Mouse (Mus musculus): ENCODE measurements at regions not wholly inside any gene's neighbourhood (a gene's known extent, or its start where the extent isn't known, plus 50 kb on each side); places are given as distances from the start of the nearest gene placed in this dataset.
A peak's percentile ranks its signal among the peaks of the same experiment; 100 is the strongest.

DNA sequence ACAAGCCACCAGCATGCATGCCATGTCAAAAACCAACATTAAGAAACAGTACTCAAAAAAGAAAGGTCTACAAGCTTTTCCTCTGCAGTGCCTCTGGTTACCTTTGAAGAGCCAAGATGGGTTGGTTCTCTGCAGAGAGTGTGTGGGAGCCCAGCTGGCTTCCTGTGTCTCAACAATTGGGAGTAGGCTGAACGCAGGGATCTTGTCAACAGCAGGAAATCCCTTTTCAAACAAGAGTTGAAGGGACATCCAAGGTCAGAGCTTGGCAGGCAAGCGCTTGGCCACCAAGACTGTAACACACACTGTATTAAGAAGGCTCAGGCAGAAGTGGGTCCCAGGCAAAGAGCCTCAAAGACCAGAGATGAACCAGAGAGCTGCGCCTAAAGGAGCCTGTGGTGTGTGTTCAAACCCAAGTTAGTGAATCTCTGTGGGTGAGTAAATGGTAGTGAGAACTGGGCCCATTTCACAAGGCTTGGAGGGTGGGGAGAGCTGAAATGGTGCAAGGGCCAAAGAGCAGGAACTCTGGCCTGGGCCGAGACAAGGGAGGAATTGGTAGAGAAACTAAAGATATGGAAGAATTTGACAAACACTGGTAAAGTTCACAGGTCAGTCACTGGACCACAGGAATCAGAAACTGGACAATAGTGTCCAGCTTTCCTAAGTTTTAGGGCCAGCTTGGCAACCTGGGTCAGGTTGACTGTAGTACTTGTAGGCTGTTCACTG is 357.0 kb downstream of the Gm49356 start:
- H3K27me3 ChIP-seq (ENCODE audit: control insufficient read depth, insufficient read depth, low read depth, low read length) = no peaks in the 10 kb centered on the region
- H3K36me3 ChIP-seq (ENCODE audit: control insufficient read depth, insufficient read depth, low read length) = no peaks in the 10 kb centered on the region
- peak; percentile 82 for ATAC-seq (ENCODE audit: low read depth)
- H3K4me2 ChIP-seq (ENCODE audit: low read depth, low read length) = peak overlapping the region; percentile 28
- H3K9me3 ChIP-seq (ENCODE audit: control insufficient read depth, low read length) = no peaks in the 10 kb centered on the region
- peaks cover 4% of the 10 kb centered on the region for H3K4me1 ChIP-seq (replicated peaks; ENCODE audit: control insufficient read depth, insufficient read depth, low read length)
- H3K27ac ChIP-seq (ENCODE audit: low read length) = peak overlapping the region; percentile 85
- no peak overlapping the region for H3K9ac ChIP-seq (ENCODE audit: low read length)
- H3K4me3 ChIP-seq (ENCODE audit: low read length) = no peak overlapping the region
- WGBS = 37% methylated on average over 4 of the region's 4 CpGs

DNA sequence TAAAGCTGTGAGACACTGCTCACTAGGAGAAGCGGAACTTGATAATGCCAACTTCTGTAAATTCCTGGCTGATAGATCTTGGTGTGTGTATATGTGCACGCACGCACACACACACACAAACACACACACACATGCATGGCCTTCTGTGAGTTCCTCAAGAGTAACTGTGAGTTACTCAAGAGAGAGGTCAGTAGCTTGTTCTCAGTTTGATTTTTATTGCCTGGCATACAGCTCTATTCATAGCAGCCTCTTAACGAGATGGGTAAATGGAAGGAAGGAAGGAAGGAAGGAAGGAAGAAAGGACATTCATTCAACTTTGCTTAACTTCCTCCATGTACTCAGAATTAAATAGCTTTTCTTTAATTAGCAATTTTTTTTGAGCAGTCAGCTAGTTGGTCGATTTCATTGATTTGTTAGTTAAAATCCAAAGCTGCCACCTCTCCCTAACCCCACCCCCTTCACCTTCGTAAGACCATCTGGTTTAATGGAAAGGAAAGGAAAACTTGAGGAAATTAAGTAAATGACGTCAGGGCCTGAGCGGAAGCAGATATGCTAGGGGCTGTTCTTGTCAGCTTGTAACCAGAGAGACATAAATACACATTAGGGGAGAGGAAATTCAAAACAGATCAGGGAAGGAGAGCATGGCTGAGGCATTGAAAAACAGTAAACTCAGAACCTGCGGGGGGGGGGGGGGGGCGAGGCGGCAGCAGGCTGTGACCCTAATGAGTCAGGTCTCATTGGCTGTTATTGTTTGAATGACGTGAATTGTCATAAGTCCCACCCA is 359.6 kb downstream of the Gm49356 start:
- H3K4me2 ChIP-seq (ENCODE audit: low read depth, low read length) = no peak overlapping the region
- ATAC-seq (ENCODE audit: low read depth) = peak; percentile 51
- H3K9ac ChIP-seq (ENCODE audit: low read length) = no peak overlapping the region
- H3K27me3 ChIP-seq (ENCODE audit: control insufficient read depth, insufficient read depth, low read depth, low read length) = no peaks in the 10 kb centered on the region
- H3K27ac ChIP-seq (ENCODE audit: low read length) = peak overlapping the region; percentile 36
- 51% methylated on average over 12 of the region's 12 CpGs for WGBS
- no peaks in the 10 kb centered on the region for H3K36me3 ChIP-seq (ENCODE audit: control insufficient read depth, insufficient read depth, low read length)
- H3K4me3 ChIP-seq (ENCODE audit: low read length) = no peak overlapping the region
- H3K9me3 ChIP-seq (ENCODE audit: control insufficient read depth, low read length) = no peaks in the 10 kb centered on the region
- peaks cover 4% of the 10 kb centered on the region for H3K4me1 ChIP-seq (replicated peaks; ENCODE audit: control insufficient read depth, insufficient read depth, low read length)

DNA sequence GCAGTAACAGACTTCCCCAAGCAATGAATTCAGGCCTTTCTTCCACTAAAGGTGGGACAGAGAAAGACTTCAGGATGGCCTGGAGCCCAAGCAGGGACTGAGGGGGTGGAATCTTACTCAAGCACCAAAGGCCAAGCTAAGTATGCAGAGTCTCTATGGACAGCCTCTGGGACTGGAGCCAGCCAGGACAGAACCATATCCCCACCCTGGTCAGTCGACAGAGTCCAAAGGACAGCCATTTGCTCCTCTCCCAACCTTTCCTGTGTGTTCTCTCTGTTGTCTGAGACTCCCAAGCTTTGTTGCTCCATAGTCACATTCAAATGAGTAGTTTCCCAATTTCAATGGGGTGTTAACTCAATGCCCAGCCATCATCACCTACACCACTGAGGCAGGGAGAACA is 372.3 kb downstream of the Gm49356 start:
- Histone ChIP-seq H3K36me3 (ENCODE audit: control insufficient read depth, insufficient read depth, low read length) (no peaks in the 10 kb centered on the region), H3K4me2 (ENCODE audit: low read depth, low read length) (no peak overlapping the region), H3K9ac (ENCODE audit: low read length) (no peak overlapping the region), H3K9me3 (ENCODE audit: control insufficient read depth, low read length) (no peaks in the 10 kb centered on the region), H3K4me3 (ENCODE audit: low read length) (no peak overlapping the region), H3K4me1 (replicated peaks; ENCODE audit: control insufficient read depth, insufficient read depth, low read length) (peaks cover 2% of the 10 kb centered on the region; the same call in 1 of the 2 replicates), H3K27me3 (ENCODE audit: control insufficient read depth, insufficient read depth, low read depth, low read length) (no peaks in the 10 kb centered on the region), H3K27ac (ENCODE audit: low read length) (no peak overlapping the region)
- WGBS = 50% methylated on average over 1 of the region's 1 CpGs
- ATAC-seq (ENCODE audit: low read depth) = no peak

DNA sequence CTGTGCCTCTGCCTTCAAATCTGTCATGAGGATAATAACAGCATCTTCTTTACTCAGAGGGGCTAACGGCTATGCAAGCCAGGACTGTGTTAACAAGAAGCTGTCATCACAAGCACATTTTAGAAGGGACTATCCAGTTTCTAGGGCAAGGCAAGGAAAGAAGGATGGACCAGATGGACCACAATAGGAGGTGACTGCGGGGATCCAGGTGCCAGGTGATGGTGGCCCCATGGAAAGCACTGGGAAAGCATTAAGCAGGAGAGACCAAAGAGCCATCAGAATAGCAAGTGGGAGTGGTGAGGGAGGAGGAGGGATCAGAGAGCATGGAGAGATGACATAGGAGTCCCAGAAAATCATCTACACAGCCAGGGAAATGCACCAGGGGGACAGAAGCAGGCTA is 373.3 kb downstream of the Gm49356 start:
- Histone ChIP-seq H3K27ac (ENCODE audit: low read length) (no peak overlapping the region), H3K4me2 (ENCODE audit: low read depth, low read length) (no peak overlapping the region), H3K27me3 (ENCODE audit: control insufficient read depth, insufficient read depth, low read depth, low read length) (no peaks in the 10 kb centered on the region), H3K4me3 (ENCODE audit: low read length) (no peak overlapping the region), H3K9me3 (ENCODE audit: control insufficient read depth, low read length) (no peaks in the 10 kb centered on the region), H3K36me3 (ENCODE audit: control insufficient read depth, insufficient read depth, low read length) (no peaks in the 10 kb centered on the region), H3K4me1 (replicated peaks; ENCODE audit: control insufficient read depth, insufficient read depth, low read length) (peaks cover 2% of the 10 kb centered on the region; the same call in 1 of the 2 replicates), H3K9ac (ENCODE audit: low read length) (no peak overlapping the region)
- no peak for ATAC-seq (ENCODE audit: low read depth)
- WGBS = 74% methylated on average over 2 of the region's 2 CpGs

DNA sequence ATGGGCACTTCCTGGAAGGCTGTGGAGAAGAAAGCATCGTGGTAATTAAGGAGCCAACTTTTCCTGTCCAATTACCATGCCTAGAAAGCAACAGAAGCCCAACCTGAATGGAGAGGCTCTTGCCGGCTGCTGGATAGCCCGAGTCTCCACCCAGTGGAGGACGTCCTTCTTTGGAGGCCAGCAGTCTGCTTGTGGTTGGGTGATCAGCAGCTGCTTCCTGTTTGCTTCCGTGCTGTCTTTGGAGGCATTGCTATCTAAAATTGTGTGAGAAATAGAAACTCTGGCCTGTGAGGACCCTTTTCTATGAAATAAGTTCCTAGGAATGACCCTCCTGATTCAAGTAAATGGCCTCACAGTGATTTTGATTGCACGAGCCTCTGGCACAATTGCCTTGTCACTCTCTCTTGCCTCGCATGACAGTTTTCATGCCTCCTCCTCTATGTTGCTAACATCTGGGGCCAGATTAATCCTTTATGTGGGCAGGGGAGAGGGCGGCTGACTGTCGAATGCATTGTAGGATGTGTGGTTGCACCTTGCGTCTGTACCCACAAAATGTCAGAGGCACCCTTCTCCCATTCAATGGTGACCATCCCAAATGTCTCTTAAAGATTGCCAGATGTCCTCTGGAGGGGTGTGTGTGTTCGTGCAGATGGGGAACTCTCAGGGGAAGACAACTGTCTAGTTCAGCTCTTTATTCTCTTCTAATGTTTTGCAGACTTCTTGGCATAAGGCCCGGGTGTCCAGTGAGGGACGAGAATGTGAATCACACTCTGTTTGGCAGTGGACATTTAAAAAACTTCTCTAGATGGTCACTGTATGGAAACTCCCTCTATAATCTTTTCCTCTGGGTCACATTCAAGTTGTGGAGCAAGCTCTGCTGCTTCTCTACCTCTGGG is 374.6 kb downstream of the Gm49356 start:
- Histone ChIP-seq H3K4me3 (ENCODE audit: low read length) (peak overlapping the region; percentile 21), H3K27me3 (ENCODE audit: control insufficient read depth, insufficient read depth, low read depth, low read length) (no peaks in the 10 kb centered on the region), H3K9me3 (ENCODE audit: control insufficient read depth, low read length) (no peaks in the 10 kb centered on the region), H3K9ac (ENCODE audit: low read length) (peak overlapping the region; percentile 1; the same call in 1 of the 2 replicates), H3K27ac (ENCODE audit: low read length) (peak overlapping the region; percentile 89), H3K4me2 (ENCODE audit: low read depth, low read length) (peak overlapping the region; percentile 38), H3K4me1 (replicated peaks; ENCODE audit: control insufficient read depth, insufficient read depth, low read length) (peaks cover 2% of the 10 kb centered on the region; the same call in 1 of the 2 replicates), H3K36me3 (ENCODE audit: control insufficient read depth, insufficient read depth, low read length) (no peaks in the 10 kb centered on the region)
- 36% methylated on average over 13 of the region's 13 CpGs for WGBS
- peak; percentile 91 for ATAC-seq (ENCODE audit: low read depth)

Measured in lung, embryonic 16.5 days (tissue).